Mouse (Mus musculus): ENCODE measurements at regions not wholly inside any gene's neighbourhood (a gene's known extent, or its start where the extent isn't known, plus 50 kb on each side); places are given as distances from the start of the nearest gene placed in this dataset.

DNA sequence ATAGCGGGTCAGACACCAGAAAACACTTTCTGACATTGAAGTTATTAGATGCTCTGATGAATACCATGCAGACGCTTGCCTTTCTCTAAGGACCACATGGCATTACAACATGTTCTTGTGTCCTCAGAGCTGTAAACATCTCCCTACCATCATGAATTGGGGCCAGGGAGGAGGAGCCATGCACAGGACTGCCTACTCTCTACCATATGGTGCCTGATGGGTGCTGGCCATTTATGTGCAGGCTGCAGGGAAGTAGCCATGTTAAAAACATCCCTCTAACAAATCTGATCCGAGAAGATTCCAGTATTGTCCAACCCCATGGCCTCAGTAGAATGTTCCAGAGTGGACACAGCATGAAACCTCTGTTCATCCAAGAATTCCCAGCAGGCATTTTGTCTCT lies 330.1 kb upstream of the Camk1g start:
- no peak overlapping the region for H3K4me3 ChIP-seq (ENCODE audit: low read depth, low read length)
- WGBS, result 80% methylated on average over 3 of the region's 3 CpGs
- no peaks in the 10 kb centered on the region for H3K36me3 ChIP-seq (ENCODE audit: control insufficient read depth, insufficient read depth, low read length)
- no peak overlapping the region for H3K27ac ChIP-seq (ENCODE audit: insufficient read depth, low read depth, low read length)
- no peaks in the 10 kb centered on the region for H3K4me1 ChIP-seq (ENCODE audit: control insufficient read depth, insufficient read depth, insufficient read length, low read length)
- TF ChIP-seq POLR2A (IDR thresholded peaks at IDR 0.05; ENCODE audit: low read depth, low read length) (no peak), CTCF (IDR thresholded peaks at IDR 0.05; ENCODE audit: extremely low read depth, insufficient read length, insufficient replicate concordance, low read depth, low read length) (no peak)
- H3K27me3 ChIP-seq (ENCODE audit: control insufficient read depth, insufficient read depth, low read length), result no peaks in the 10 kb centered on the region

DNA sequence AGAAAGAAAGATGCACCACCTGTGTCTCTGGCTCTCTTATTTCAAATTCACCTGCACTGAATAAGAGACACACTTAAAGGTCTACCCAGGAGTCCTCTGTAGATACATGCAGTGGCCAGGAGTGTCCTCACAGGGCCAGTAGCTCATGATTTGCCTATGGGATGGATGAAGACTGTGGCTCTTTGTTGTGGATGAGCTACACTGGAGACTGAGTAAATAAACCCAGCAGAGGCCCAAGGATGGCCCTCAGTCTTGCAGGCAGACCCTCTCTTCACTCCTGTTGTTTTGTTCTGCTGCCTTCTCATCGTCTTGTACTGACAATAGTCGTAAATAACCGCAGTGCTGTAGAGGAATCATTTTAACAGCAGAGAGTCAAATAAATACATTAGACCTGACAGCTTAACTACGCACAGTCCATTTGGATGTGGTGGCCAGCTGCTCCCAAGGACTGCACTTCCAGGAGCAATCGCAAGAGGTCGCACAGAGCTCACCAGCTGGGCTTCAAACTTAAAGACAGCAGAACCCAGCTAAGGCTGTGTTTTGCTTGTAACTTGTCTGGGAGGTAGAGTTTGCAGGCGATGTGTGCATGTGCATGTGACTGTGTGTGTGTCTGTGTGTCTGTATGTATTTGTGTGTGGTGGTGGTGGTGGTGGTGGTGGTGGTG lies 328.6 kb upstream of the Camk1g start:
- 11% methylated on average over 7 of the region's 7 CpGs for WGBS
- H3K36me3 ChIP-seq (ENCODE audit: control insufficient read depth, insufficient read depth, low read length), result no peaks in the 10 kb centered on the region
- no peaks in the 10 kb centered on the region for H3K4me1 ChIP-seq (ENCODE audit: control insufficient read depth, insufficient read depth, insufficient read length, low read length)
- TF ChIP-seq CTCF (IDR thresholded peaks at IDR 0.05; ENCODE audit: extremely low read depth, insufficient read length, insufficient replicate concordance, low read depth, low read length) (peak; percentile 68; the same call in 1 of the 2 replicates), POLR2A (IDR thresholded peaks at IDR 0.05; ENCODE audit: low read depth, low read length) (no peak)
- no peak overlapping the region for H3K4me3 ChIP-seq (ENCODE audit: low read depth, low read length)
- no peak overlapping the region for H3K27ac ChIP-seq (ENCODE audit: insufficient read depth, low read depth, low read length)
- H3K27me3 ChIP-seq (ENCODE audit: control insufficient read depth, insufficient read depth, low read length), result no peaks in the 10 kb centered on the region

DNA sequence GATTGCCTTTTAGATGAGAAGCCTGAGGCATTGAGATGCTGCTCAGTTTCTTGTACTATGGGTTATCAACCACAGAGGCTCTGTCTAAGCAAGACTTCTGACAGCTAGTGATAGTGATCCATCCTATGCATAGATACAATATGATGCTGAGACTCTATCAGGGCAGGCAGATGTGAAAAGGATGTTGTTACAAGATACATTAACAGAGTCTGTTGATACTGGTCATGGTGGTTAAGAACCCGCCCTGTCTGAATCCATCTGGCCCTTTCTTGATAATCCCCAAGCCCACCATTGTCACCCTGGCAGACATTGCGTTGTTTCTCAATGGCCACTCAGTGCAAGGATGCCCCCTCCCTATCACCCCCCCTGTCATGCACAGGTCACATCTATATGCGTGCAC lies 327.8 kb upstream of the Camk1g start:
- H3K27ac ChIP-seq (ENCODE audit: insufficient read depth, low read depth, low read length), result no peak overlapping the region
- TF ChIP-seq POLR2A (IDR thresholded peaks at IDR 0.05; ENCODE audit: low read depth, low read length) (no peak), CTCF (IDR thresholded peaks at IDR 0.05; ENCODE audit: extremely low read depth, insufficient read length, insufficient replicate concordance, low read depth, low read length) (no peak)
- WGBS, result 84% methylated on average over 3 of the region's 3 CpGs

DNA sequence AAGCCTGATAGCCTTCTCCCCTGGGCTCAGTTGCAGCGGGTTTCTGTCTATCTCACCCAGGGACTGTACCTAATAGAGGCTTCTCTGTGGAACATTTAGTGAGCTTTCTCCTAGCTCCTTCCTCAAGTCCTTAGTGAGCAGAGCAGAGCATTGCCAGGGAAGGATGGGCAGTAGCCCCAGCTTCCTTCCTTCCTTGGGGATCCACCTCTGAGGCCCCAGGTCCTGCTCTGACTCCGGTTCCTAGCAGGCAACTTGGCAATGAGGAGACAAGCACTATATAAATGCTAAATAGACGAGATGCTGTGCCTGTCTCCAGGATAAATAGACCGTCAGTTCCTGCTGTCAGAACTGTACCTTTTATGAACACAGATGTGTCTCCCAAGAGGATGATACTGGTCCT lies 326.9 kb upstream of the Camk1g start:
- Histone ChIP-seq H3K4me3 (ENCODE audit: low read depth, low read length) (no peak overlapping the region), H3K27me3 (ENCODE audit: control insufficient read depth, insufficient read depth, low read length) (no peaks in the 10 kb centered on the region), H3K4me1 (ENCODE audit: control insufficient read depth, insufficient read depth, insufficient read length, low read length) (no peaks in the 10 kb centered on the region), H3K36me3 (ENCODE audit: control insufficient read depth, insufficient read depth, low read length) (no peaks in the 10 kb centered on the region), H3K27ac (ENCODE audit: insufficient read depth, low read depth, low read length) (no peak overlapping the region)
- TF ChIP-seq POLR2A (IDR thresholded peaks at IDR 0.05; ENCODE audit: low read depth, low read length) (no peak), CTCF (IDR thresholded peaks at IDR 0.05; ENCODE audit: extremely low read depth, insufficient read length, insufficient replicate concordance, low read depth, low read length) (no peak)
- WGBS, result 55% methylated on average over 4 of the region's 4 CpGs

More for the DNA sequence above, 327.8 kb upstream of the Camk1g start:
- Histone ChIP-seq H3K27me3 (ENCODE audit: control insufficient read depth, insufficient read depth, low read length) (no peaks in the 10 kb centered on the region), H3K36me3 (ENCODE audit: control insufficient read depth, insufficient read depth, low read length) (no peaks in the 10 kb centered on the region), H3K4me3 (ENCODE audit: low read depth, low read length) (no peak overlapping the region), H3K4me1 (ENCODE audit: control insufficient read depth, insufficient read depth, insufficient read length, low read length) (no peaks in the 10 kb centered on the region)

DNA sequence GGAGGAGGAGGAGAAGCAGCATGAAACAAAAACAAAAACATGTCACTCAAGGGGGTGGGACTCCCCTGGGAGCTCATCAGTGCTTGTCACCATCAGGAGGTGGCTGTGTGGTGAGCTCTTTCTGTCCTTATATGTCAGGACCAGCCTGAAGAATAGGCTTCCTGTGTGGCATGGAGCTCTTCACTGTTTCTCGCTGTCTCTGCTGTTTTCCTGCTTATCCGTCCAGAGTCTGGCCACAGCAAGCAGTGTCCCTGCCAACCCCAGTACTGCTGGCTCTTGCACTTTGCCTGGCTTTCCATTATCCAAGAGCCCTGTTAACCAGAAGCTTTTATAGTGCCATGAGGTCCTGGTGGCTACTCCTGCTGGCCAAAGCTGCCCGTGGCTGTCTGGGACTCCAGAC lies 322.9 kb upstream of the Camk1g start:
- H3K27me3 ChIP-seq (ENCODE audit: control insufficient read depth, insufficient read depth, low read length), result no peaks in the 10 kb centered on the region
- no peak for TF ChIP-seq CTCF (IDR thresholded peaks at IDR 0.05; ENCODE audit: extremely low read depth, insufficient read length, insufficient replicate concordance, low read depth, low read length)
- TF ChIP-seq POLR2A (IDR thresholded peaks at IDR 0.05; ENCODE audit: low read depth, low read length), result no peak
- H3K36me3 ChIP-seq (ENCODE audit: control insufficient read depth, insufficient read depth, low read length), result no peaks in the 10 kb centered on the region

DNA sequence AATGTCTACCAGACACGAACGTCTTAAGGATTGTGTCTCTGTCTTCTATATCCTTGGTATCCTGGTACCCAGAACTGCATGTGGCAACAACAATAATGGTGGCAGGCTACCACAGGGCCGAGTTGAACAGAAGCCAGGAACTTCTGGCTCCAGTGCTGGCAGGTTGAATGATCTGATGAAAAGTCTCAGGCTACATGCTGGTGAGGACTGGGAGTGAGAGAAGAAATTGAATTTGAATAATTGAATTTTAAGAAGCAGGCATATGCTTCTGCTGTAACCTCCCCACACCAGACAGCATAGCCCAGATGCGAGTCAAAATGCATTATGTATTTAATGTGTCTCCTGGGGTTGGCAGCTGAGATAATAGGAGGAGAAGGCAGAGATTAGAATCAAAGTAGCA lies 319.5 kb upstream of the Camk1g start:
- TF ChIP-seq POLR2A (IDR thresholded peaks at IDR 0.05; ENCODE audit: low read depth, low read length) (no peak), CTCF (IDR thresholded peaks at IDR 0.05; ENCODE audit: extremely low read depth, insufficient read length, insufficient replicate concordance, low read depth, low read length) (no peak)
- Histone ChIP-seq H3K4me3 (ENCODE audit: low read depth, low read length) (no peak overlapping the region), H3K4me1 (ENCODE audit: control insufficient read depth, insufficient read depth, insufficient read length, low read length) (no peaks in the 10 kb centered on the region), H3K27me3 (ENCODE audit: control insufficient read depth, insufficient read depth, low read length) (no peaks in the 10 kb centered on the region), H3K36me3 (ENCODE audit: control insufficient read depth, insufficient read depth, low read length) (no peaks in the 10 kb centered on the region), H3K27ac (ENCODE audit: insufficient read depth, low read depth, low read length) (no peak overlapping the region)
- 70% methylated on average over 4 of the region's 4 CpGs for WGBS

More for the DNA sequence above, 322.9 kb upstream of the Camk1g start:
- Histone ChIP-seq H3K27ac (ENCODE audit: insufficient read depth, low read depth, low read length) (no peak overlapping the region), H3K4me3 (ENCODE audit: low read depth, low read length) (no peak overlapping the region), H3K4me1 (ENCODE audit: control insufficient read depth, insufficient read depth, insufficient read length, low read length) (no peaks in the 10 kb centered on the region)
- 57% methylated on average over 3 of the region's 3 CpGs for WGBS

DNA sequence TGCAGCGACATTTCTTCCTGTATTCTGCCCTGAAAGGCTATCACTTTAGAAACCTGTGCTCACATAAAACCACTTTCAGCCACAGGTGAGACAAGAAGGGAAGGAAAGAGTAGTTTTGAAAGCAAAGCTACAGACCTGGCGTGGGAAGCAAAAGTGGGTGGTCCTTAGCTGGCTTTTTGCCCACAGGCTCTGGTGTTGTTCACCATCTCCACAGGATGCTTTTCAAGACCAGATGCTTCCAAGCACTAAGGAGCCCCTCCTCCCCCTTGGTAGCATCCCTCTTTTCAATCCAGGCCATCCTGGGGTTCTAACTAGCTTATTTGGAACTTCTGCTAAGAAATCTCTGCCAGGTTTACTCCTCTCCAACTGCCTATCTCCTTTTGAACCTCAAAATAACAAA lies 312.8 kb upstream of the Camk1g start:
- no peaks in the 10 kb centered on the region for H3K36me3 ChIP-seq (ENCODE audit: control insufficient read depth, insufficient read depth, low read length)
- no peaks in the 10 kb centered on the region for H3K4me1 ChIP-seq (ENCODE audit: control insufficient read depth, insufficient read depth, insufficient read length, low read length)
- WGBS, result 45% methylated on average over 2 of the region's 2 CpGs
- TF ChIP-seq CTCF (IDR thresholded peaks at IDR 0.05; ENCODE audit: extremely low read depth, insufficient read length, insufficient replicate concordance, low read depth, low read length) (no peak), POLR2A (IDR thresholded peaks at IDR 0.05; ENCODE audit: low read depth, low read length) (no peak)
- H3K27me3 ChIP-seq (ENCODE audit: control insufficient read depth, insufficient read depth, low read length), result no peaks in the 10 kb centered on the region
- no peak overlapping the region for H3K27ac ChIP-seq (ENCODE audit: insufficient read depth, low read depth, low read length)
- no peak overlapping the region for H3K4me3 ChIP-seq (ENCODE audit: low read depth, low read length)

Measured in small intestine, adult 2 months (tissue).